Mouse (Mus musculus): ENCODE data around the gene Srsf12. TPM values are rescaled to one million over a fixed set of nuclear protein-coding genes. Genes with fewer than 3 reads are reported as not detected.

Gene Srsf12
- polyA plus RNA-seq, 1 experiment: 21.3 TPM

DNA sequence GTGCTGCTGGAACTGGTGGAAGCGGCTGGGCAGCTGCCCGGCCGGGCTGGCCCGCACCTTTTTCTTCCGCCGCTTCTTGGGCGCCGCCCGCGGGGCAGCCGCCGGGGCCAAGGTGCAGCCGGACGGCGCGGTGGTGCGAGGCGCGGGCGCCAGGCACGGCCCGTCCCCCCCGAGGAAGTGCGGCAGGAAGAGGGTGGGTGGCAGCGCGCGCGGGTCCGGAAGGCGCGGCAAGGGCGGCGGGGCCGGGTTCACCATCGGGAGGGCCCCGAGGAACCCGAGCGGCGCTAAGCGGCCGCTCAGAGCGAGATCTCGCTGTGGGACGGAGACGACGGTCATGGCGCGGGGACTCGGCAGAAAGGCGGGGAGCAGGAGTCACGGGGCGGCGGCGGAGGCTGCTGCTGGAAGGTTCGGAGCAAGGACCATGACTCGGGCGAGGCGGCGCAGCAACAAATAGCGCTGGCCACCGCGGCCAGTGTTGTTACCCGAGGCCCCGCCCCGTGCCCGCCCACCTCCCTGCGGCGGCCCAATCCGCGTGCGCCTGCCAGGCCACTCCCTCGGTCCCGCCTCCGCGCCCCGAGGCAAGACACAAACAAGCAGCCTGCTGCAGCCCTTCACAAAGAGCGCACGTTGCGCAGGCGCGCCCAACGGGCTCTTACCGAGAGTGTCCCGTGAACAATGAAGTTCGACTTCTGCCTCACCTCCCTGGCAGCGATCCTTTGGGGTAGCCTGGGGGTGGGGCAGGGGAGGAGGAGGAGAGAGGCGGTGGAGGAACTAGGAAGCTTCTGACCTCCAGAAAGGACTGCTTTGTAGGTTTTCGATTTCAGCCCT is 39.5 kb downstream of the Srsf12 start:
- DNase-seq (ENCODE audit: extremely low spot score in 1 of 2, low spot score in 1 of 2): peak; percentile 95 to 98

DNA sequence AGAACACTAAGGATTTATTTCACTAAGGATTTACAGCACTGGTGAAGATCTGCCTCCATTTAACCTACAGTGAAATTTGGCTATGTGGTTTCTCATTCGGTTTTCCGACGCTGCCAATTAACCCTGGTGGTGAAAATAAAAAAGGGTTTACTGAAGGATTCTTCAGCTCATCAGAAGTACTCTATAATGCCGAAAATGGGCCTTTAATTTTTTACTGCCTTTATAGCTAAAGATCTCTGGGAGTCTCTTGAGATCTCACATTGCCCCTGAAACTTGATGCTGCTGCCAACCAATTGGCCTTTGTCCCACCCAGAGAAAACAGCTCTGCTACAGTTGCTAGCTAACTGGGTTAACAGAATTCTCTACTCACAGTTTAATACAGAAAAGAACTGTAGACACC is 40.1 kb downstream of the Srsf12 start:
- DNase-seq (ENCODE audit: extremely low spot score in 1 of 2, low spot score in 1 of 2): no peak

DNA sequence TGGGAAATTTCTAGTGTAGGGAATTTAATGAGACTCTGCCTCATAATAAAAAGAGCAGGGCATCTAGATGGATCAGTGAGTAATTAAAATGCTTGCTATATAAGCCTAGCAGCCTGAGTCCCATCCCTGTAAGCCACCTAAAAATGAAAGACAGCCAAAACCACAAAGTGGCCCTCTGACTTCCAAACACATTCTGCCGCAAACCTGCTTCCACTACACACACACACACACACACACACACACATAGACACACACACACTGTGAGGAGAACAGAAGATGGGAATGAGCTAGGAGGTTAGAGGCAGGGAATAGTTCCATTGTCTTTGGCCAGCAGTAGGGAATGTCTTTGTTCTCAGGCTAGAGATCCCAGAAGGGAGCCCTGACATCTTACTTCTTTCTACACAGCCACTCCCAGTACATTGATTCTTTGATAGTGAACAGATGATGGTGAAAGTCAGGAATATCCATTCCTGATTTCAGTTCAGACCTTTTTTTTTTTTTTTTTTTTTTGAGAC is 41.0 kb downstream of the Srsf12 start:
- DNase-seq (ENCODE audit: extremely low spot score in 1 of 2, low spot score in 1 of 2): no peak

DNA sequence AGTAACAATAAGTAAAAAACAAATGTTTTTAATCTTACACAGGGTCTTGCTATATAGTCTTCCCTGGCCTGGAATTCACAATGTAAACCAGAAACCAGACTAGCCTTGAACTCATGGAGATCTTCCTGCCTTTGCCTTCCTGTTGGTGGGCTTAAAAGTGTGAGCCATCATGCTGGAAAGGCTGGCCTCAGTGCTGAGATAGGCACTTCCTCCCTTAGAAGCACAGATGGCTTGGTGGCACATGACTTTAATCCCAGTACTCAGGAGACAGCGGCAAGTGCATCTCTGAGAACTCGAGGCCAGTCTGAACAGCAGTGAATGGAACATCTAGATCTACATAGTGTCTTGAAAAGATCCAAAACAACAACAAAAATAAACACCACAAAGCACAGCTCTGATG is 42.1 kb downstream of the Srsf12 start:
- DNase-seq (ENCODE audit: extremely low spot score in 1 of 2, low spot score in 1 of 2): no peak

DNA sequence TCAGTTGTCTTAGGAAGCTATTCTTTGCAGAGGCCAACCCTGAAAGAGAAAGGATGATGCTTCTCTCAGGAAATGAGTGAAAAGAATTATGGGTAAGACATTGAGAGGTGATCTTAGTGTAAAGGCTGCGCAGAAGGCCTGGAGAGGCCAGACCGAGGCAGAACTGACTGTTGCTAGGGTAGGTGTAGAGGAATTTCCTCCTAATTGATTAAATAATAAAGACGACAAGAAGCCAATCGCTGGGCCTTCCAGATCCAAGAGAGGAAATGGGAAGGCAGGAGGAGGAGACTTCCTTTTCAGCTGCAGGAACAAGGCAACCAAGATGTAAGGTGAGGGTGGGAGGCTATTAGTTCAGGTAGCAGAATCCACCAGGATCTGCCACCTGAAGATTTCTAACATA is 45.9 kb downstream of the Srsf12 start:
- DNase-seq (ENCODE audit: extremely low spot score in 1 of 2, low spot score in 1 of 2): no peak

DNA sequence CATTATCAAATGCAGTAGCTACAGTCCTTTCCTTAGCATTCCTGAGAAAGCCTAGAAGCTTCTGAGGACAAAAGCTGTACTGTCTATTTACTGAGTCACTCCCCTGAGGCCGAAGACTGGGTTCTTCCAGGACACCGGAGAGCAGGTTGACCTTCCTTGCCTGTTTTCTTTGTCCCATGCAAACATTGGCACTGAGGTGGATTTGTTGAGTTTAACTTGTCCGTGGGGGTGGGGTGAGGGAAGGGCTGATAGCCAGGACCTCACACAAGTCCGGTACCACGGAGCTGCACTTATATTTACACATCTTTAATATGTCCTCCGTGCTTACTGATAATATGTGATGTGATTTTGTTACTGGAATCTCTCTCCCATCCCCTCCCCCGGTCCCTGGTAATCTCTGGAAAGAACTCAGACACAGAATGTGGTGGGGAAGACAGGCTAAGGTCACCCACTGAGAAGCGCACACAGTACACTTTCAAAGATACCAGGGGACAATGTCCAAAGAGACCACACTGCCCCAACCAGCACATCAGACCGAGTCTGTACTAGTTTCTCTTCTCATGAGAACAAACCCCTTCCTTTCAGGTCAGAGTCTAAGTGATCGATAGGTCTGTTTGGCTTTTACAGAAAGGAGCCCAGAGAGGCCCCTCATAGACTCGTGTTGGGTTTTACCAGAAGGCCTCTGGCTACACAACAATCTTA is 48.6 kb downstream of the Srsf12 start:
- DNase-seq (ENCODE audit: extremely low spot score in 1 of 2, low spot score in 1 of 2): no peak

DNA sequence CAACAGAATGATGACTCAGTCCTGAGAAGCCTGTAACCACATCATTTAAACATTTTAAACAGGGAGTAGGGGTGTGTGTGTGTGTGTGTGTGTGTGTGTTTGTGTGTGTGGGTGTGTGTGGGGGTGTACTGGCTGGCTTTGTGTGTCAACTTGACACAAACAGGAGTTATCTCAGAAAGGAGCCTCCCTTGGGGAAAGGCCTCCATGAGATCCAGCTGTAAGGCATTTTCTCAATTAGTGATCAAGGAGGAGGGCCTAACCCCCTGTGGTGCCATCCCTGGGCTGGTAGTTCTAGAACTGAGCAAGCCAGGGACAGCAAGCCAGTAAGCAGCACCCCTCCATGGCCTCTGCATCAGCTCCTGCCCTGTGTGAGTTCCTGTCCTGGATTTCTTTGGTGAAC is 51.5 kb downstream of the Srsf12 start:
- no peak for DNase-seq (ENCODE audit: extremely low spot score in 1 of 2, low spot score in 1 of 2)

DNA sequence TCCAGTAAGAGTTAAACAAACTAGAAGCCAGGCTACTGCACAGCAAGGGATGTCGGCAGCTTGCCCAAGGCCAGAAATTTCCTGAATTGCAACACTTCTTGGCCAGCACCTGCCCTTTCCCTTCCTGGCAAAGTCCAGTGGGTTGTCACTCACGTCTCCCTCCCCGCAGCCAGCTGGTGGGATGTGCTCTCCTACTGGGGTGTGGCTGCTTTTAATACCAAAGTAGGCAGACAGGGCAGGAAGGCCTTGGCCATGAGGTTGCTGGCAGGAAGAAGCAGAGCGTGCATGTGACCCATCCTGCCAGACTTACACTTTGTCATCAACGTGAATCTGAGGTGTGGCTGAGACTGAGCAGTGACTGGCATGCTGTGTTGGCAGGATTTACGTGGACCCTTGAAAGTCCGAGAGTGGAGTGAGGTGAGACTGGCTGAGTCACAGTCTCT is 52.5 kb downstream of the Srsf12 start:
- peak in 1 of 2 experiments; percentile 43 for DNase-seq (ENCODE audit: extremely low spot score in 1 of 2, low spot score in 1 of 2)

DNA sequence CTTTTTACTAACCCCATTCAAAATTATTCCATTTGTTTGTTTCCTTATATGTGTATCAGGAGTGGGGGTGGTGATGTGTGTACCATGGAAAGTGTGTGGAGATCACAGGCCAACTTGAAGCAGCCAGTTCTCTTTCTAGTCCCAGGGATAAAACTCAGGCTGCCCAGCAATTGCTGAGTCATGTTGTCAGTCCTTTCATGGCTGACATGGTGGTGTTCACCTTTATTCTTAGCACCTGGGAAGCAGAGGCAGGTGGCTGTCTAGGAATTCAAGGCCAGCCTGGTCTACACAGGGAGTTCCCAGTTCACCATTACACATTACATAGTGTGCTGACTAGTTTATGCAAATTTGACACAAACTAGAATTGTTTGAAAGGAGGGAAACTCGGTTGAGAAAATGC is 54.1 kb downstream of the Srsf12 start:
- DNase-seq (ENCODE audit: extremely low spot score in 1 of 2, low spot score in 1 of 2): no peak

DNA sequence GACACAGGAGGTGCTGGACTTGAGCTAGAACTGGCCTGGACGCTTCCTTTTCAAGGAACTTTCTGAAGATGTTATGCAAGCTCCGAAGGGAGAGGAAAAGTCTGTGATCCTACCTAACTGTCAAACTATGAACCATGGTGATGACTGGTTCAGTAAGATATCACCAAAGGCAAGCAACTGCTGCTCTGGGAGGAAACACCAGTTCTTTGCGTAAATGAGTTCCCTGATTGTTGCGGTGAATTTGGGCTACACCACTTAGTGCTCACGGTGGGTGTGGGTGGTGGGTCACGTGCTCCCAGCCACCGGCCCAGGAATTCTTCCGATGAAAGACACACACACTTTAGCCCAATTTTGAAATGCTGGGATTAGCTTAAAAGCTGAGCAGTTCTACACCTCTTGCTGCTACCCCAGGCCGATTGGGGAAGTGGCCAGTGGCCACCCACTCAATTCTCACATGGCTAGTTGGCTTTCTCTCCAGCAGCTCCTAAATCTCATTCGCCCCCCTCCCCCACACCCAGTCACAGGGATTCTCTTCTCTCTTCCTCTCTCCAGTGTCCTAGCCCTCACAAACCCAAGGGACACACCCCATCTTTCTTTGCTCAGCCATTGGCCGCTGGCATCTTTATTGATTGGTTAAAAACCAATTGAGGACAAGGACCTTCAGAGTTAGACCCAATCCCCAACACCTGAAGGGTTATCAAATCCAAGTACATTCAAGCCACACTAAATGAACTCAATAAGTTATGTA is 56.4 kb downstream of the Srsf12 start:
- DNase-seq (ENCODE audit: extremely low spot score in 1 of 2, low spot score in 1 of 2): no peak

DNA sequence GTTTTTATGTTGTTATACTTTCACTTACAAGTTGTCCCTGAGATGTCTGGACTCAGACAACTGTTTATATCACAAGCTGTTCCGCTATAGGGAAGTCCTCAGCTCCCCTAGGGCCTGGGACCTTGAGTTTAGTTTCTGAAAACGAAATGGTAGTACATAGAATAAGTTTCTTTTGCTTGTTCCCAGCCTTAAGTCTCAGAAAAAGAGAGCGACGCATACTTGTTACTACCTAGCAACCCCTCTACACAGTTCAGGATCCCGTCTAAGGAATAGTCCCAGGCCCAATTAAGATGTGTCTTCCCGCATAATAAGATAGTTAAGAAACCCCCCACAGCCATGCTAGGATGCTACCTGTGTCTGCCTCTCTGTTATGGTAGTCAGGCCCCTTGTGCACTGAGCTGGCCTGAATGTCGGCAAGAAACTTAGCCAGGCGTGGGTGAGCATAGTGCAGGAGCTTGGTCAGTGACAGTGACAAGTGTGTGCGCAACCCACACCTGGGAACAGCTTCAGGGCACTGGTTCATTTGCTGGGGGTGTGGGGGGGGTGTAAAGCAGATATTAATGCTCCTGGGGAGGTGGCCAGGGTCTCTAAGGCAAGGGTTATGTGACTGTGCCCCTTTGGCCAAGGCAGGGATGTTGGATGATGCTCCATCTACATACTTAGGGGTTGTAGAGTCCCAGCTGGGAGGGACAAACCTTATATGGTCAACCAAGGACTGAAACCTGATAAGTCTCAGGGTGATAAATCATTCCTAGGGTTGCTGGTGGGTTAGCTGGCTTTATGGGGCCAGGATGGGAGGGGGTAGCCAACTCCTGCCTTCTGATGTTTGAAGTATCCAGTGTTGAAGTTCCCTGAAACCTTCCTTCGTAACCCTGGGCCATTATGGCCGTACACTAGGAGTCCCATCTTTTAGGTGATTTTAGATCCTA is 61.9 kb downstream of the Srsf12 start:
- DNase-seq (ENCODE audit: extremely low spot score in 1 of 2, low spot score in 1 of 2): no peak

DNA sequence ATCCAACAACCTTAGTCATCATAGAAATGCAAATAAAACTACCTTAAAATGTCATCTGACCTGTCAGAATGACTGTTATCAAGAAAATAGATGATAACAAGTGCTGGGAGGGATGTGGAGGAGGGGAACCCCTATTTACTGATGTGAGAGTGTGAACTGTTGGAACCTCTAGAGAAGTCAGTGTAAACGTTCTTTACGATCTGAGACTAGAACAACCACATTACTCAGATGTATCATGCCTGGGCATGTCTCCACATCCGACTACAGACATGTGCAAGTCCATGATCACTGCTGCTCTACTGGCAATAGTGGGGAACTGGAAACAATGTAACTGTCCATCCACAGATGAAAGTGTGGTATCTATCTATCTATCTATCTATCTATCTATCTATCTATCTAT is 64.6 kb downstream of the Srsf12 start:
- no peak for DNase-seq (ENCODE audit: extremely low spot score in 1 of 2, low spot score in 1 of 2)

DNA sequence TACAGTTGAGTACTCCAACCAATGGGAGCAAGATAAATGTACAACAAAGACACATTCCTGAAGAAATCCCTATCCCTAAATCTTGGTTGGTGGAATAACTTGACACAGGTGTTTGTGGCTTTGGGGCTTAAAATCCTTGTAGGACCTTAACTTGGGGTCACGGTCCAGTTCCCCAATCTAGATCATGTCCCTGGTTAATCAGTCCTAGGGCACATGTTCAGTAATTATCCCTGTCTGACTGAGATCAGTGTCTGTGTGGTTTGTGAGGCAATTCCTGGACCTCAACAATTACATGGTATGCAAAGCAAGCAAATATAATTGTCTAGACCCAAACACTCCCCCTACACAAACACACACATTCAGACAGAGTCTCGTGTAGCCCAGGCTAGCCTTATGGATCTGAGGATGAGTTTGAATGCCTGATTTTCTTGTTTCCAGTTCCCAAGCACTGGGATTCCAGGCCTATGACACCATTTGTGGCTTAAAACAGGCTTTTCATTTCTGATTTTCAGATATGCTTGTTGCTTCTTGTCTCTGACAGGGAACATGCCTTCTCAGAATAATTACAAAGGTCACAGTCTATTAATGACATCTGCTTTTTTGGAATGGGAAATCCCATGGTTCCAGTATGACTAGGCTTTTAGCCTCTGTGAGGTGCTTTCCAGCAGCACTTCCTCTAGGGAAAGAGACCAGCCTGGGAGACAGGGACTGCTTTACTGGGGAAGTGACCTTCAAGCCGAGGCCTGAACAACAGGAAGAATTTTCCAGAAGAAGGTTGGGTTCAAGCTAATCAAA is 73.3 kb downstream of the Srsf12 start:
- no peak for DNase-seq (ENCODE audit: extremely low spot score in 1 of 2, low spot score in 1 of 2)

Other genes with a start within 250 kb of the Srsf12 start
- 109 and 129 TPM in 2 replicates for gene Rragd, start 226.0 kb upstream of the Srsf12 start, polyA plus RNA-seq (2012; rRNA removed)
- gene Ube2j1, start 177.6 kb upstream of the Srsf12 start, polyA plus RNA-seq (2012; rRNA removed): 52.2 and 54.4 TPM in 2 replicates
- gene Gabrr2, start 146.0 kb upstream of the Srsf12 start, polyA plus RNA-seq (2012; rRNA removed): 0.42 and 0.57 TPM in 2 replicates
- 0.23 and 0.26 TPM in 2 replicates for gene Gabrr1, start 76.5 kb upstream of the Srsf12 start, polyA plus RNA-seq (2012; rRNA removed)
- 3.9 and 4.5 TPM in 2 replicates for gene Pm20d2, start 19.3 kb upstream of the Srsf12 start, polyA plus RNA-seq (2012; rRNA removed)
- 53.9 and 54.9 TPM in 2 replicates for gene Pnrc1, start 81.2 kb downstream of the Srsf12 start, polyA plus RNA-seq (2012; rRNA removed)
- gene Rngtt, start 101.3 kb downstream of the Srsf12 start, polyA plus RNA-seq (2012; rRNA removed): 11.4 and 12.4 TPM in 2 replicates

Measured in frontal cortex, adult 2 months (tissue).